Mouse (Mus musculus): ENCODE data around the gene Catsperg1. TPM values are rescaled to one million over a fixed set of nuclear protein-coding genes. Genes with fewer than 3 reads are reported as not detected.
"Not testable (repeated sequence)": the region's sequence is repeated elsewhere in the genome, so short reads cannot be mapped to it uniquely, and the experiment has no call there.

Catsperg1 gene
- polyA plus RNA-seq, 1 experiment from 2014 or later = 0.19 TPM

DNA sequence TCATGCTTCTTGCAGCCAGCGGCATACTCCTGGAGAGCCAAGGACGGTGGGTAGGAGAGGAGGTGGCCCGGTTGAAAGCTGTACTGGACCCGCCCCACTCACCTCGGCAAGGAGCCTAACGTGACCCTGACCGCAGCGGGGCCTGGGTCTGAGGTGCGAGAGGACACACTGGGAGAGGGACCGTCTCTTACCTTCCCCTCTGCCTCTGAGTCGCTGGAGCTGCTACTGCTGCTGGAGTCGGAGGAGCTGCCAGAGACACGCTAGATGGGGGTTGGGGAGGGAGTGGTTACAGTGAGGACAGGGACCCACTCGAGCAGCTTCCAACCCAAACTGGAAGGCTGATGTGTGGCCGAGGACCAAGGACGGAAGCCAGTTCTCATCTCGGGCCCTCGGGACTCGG is 33.9 kb upstream of the Catsperg1 start:
- WGBS = 14% methylated on average over 18 of the region's 19 CpGs
- Histone ChIP-seq H3K9me3 (ENCODE audit: control insufficient read depth, low read length) (no peaks in the 10 kb centered on the region), H3K9ac (ENCODE audit: low read depth, low read length) (peak overlapping the region; percentile 14; the same call in 1 of the 2 replicates), H3K4me2 (ENCODE audit: low read depth, low read length) (peak overlapping the region; percentile 50), H3K36me3 (ENCODE audit: control insufficient read depth, insufficient read depth, low read length) (peaks cover 30% of the 10 kb centered on the region), H3K4me1 (ENCODE audit: control insufficient read depth, insufficient read depth, low read length) (no peaks in the 10 kb centered on the region), H3K27me3 (replicated peaks; ENCODE audit: control insufficient read depth, insufficient read depth, low read length) (peaks cover 6% of the 10 kb centered on the region; the same call in 1 of the 2 replicates), H3K4me3 (ENCODE audit: low read depth, low read length) (peak overlapping the region; percentile 21), H3K27ac (replicated peaks; ENCODE audit: low read depth, low read length) (no peak overlapping the region)
- DNase-seq (ENCODE audit: low spot score) (no peak), ATAC-seq (ENCODE audit: low read depth) (no peak)

DNA sequence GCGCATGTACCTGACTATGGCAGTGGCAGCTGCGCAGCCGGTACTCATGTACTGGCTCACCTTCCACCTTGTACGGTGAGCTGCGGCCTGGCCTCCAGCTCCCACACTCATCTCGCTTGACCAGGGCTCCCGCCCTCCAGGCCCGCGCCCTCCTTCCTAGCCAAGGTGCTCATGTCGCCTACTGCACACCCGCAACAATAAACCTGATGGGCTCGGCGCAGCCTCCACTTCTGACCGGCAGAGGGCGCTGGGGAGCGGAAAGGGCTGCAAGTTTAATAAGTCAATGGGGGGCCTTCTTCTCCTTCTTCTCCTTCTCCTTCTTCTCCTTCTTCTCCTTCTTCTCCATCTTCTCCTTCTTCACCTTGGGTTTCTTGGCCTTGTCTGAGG is 33.5 kb upstream of the Catsperg1 start:
- Histone ChIP-seq H3K9me3 (ENCODE audit: control insufficient read depth, low read length) (no peaks in the 10 kb centered on the region), H3K4me3 (ENCODE audit: low read depth, low read length) (peak overlapping the region; percentile 21; the same call in 1 of the 2 replicates), H3K4me2 (ENCODE audit: low read depth, low read length) (peak overlapping the region; percentile 50), H3K27me3 (replicated peaks; ENCODE audit: control insufficient read depth, insufficient read depth, low read length) (peaks cover 6% of the 10 kb centered on the region; the same call in 1 of the 2 replicates), H3K27ac (replicated peaks; ENCODE audit: low read depth, low read length) (no peak overlapping the region), H3K4me1 (ENCODE audit: control insufficient read depth, insufficient read depth, low read length) (no peaks in the 10 kb centered on the region), H3K9ac (ENCODE audit: low read depth, low read length) (no peak overlapping the region), H3K36me3 (ENCODE audit: control insufficient read depth, insufficient read depth, low read length) (peaks cover 30% of the 10 kb centered on the region)
- WGBS = 22% methylated on average over 14 of the region's 16 CpGs
- ATAC-seq (ENCODE audit: low read depth) (no peak; the same call in 1 of the 2 replicates), DNase-seq (ENCODE audit: low spot score) (peak; percentile 44)

DNA sequence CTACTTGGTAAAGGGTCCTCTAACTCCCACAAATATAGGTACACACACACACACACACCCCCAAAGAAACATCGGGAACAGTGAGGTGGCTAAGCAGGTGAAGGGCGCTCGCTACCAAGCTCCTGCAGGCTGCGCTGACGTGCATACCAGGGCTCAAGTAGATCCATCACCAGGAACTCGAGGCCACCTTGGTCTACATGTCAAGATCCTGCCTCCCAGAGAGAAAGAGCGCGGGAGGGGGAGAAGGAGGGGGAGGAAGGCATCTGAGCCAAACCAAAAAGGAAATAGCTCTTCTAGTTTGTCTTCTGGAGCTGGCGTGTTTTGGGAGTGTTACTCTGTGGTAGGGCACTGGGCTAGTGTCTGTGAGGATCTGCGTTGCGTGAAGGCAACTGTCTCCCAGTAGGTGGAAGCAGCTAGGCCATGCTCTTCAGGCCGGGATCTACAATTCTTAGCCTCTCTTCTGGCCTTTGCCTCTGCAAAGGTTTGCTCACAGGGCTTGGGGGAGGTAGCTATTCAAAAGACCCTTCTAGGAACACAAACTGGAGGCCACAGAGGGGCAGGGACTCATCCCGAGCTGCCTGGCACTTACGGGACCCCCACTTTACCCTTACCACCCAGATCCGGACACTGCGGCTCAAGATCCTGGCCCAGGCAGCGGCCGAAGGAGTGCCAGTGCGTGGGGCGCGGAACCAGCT is 32.9 kb upstream of the Catsperg1 start:
- DNase-seq (ENCODE audit: low spot score) = no peak
- Histone ChIP-seq H3K4me3 (ENCODE audit: low read depth, low read length) (no peak overlapping the region), H3K27ac (replicated peaks; ENCODE audit: low read depth, low read length) (no peak overlapping the region), H3K27me3 (replicated peaks; ENCODE audit: control insufficient read depth, insufficient read depth, low read length) (peaks cover 6% of the 10 kb centered on the region; the same call in 1 of the 2 replicates), H3K4me2 (ENCODE audit: low read depth, low read length) (0 out of 2 replicates have a peak overlapping the region, but pooled peaks have one; percentile 3), H3K4me1 (ENCODE audit: control insufficient read depth, insufficient read depth, low read length) (no peaks in the 10 kb centered on the region), H3K9ac (ENCODE audit: low read depth, low read length) (no peak overlapping the region), H3K9me3 (ENCODE audit: control insufficient read depth, low read length) (no peaks in the 10 kb centered on the region), H3K36me3 (ENCODE audit: control insufficient read depth, insufficient read depth, low read length) (peaks cover 30% of the 10 kb centered on the region)
- ATAC-seq (ENCODE audit: low read depth) = no peak
- 83% methylated on average over 21 of the region's 21 CpGs for WGBS

DNA sequence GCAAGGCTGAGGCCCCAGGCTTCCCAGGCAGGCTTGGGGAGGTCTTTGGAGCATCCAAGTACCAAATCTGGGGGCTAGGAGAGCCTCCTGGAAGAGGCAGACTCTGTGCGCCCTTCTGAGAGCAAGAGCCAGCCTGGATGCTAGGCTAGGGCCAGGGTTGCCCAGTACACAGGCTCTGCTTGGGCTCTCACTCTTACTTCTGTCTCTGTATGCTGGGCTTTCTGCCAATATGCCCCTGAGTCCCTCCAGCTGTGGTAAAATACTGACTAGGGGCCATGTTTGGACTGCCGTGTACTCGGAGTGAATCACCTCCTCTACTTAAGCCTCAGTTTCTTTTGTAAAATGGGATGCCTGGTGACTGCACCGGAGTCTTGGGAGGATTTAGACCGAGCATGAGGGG is 32.2 kb upstream of the Catsperg1 start:
- H3K36me3 ChIP-seq (ENCODE audit: control insufficient read depth, insufficient read depth, low read length) = peaks cover 30% of the 10 kb centered on the region
- H3K27me3 ChIP-seq (replicated peaks; ENCODE audit: control insufficient read depth, insufficient read depth, low read length) = peaks cover 6% of the 10 kb centered on the region; the same call in 1 of the 2 replicates
- H3K4me3 ChIP-seq (ENCODE audit: low read depth, low read length) = no peak overlapping the region
- WGBS = 78% methylated on average over 5 of the region's 5 CpGs
- ATAC-seq (ENCODE audit: low read depth) (no peak), DNase-seq (ENCODE audit: low spot score) (no peak)
- no peaks in the 10 kb centered on the region for H3K4me1 ChIP-seq (ENCODE audit: control insufficient read depth, insufficient read depth, low read length)
- H3K9me3 ChIP-seq (ENCODE audit: control insufficient read depth, low read length) = no peaks in the 10 kb centered on the region
- H3K4me2 ChIP-seq (ENCODE audit: low read depth, low read length) = no peak overlapping the region
- no peak overlapping the region for H3K27ac ChIP-seq (replicated peaks; ENCODE audit: low read depth, low read length)
- H3K9ac ChIP-seq (ENCODE audit: low read depth, low read length) = no peak overlapping the region

DNA sequence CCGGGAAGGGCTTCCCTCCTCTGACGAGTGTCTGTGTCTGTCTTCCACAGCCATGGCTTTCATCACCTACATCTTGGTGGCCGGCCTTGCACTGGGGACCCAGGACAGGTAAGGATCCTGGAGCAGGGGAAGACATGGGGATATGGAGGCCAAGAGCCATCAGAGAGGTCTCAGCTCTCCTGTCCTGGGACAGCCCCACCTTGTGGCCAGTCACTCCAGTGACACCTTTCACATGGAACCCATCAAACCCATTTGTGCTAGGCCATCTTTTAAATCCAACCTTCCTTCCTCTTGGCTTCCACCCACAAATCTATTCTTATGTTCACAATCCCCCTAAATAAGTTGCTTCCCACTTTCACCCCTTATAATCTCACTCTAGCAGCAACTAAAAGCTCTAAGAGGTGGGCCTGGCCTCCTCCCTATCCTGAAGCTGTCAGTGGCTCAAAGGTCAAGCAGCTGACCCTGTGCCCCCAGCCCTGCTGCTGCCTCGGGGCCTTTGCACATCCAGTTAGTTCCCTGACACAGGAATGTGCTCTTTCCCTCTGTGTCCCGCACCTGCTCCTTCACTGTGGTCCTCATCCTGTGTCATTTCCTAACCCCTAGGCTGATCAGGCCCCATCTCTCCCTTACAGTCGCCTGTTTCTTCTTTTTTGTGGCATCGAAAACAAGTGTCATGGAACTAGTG is 31.0 kb upstream of the Catsperg1 start:
- Histone ChIP-seq H3K27me3 (replicated peaks; ENCODE audit: control insufficient read depth, insufficient read depth, low read length) (peaks cover 6% of the 10 kb centered on the region; the same call in 1 of the 2 replicates), H3K9ac (ENCODE audit: low read depth, low read length) (no peak overlapping the region), H3K27ac (replicated peaks; ENCODE audit: low read depth, low read length) (no peak overlapping the region), H3K4me1 (ENCODE audit: control insufficient read depth, insufficient read depth, low read length) (no peaks in the 10 kb centered on the region), H3K4me3 (ENCODE audit: low read depth, low read length) (no peak overlapping the region), H3K9me3 (ENCODE audit: control insufficient read depth, low read length) (no peaks in the 10 kb centered on the region), H3K4me2 (ENCODE audit: low read depth, low read length) (no peak overlapping the region), H3K36me3 (ENCODE audit: control insufficient read depth, insufficient read depth, low read length) (peaks cover 30% of the 10 kb centered on the region)
- 70% methylated on average over 7 of the region's 7 CpGs for WGBS
- ATAC-seq (ENCODE audit: low read depth) (no peak), DNase-seq (ENCODE audit: low spot score) (no peak)

DNA sequence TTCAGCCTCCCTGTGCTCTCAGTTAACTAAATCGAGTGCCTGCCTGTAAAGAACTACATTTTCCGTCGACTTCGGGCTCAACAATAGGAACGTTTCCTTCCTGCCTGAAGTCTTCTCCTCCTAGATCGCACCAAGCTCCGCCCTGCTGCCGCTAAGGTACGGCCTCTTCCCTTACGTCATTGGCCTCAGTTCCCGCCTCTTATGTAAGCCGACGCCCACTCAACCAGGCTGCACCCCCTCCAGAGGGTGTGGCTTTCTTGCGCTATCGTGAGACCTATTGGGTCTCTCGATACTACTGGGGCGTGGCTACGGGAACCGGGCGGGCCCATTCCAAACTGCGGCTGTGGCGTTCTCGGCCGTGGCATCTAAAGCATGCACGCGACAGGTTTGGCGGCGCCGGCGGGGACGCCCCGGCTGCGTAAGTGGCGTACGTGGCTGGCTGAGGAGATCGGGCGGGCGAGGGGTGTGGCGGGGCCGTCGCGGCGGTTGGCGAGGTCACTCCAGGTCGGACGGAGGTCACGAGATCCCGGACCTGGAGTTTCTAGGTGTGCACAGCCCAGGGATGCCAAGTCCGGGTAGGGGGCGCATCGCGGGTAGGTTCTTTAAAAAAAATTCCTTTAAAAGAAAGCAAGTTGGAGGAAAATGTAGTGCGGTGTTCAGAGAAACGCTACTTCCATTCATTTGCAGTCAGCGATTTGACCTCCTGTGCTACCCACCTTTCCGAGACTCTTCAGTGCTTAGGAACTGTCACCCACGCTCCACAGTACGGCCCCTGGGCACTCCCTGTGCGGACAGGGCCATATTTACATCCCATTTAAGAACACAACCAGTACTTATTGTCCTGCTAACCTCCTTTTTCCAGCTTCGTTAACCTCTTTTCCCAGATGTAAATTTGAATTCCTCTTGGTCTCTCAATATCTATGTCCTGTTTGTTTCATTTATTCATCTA is 24.5 kb upstream of the Catsperg1 start, which contains the start of gene Yif1b:
Gene Yif1b, plus strand, starts transcription at position 311 of the 949 bp plus-strand sequence.
- DNase-seq (ENCODE audit: low spot score) (peak; percentile 100), ATAC-seq (ENCODE audit: low read depth) (peak; percentile 97)
- Histone ChIP-seq H3K27me3 (replicated peaks; ENCODE audit: control insufficient read depth, insufficient read depth, low read length) (no peaks in the 10 kb centered on the region), H3K4me2 (ENCODE audit: low read depth, low read length) (peak within 1 kb of the TSS; percentile 87), H3K4me1 (ENCODE audit: control insufficient read depth, insufficient read depth, low read length) (no peaks in the 10 kb centered on the region), H3K9me3 (ENCODE audit: control insufficient read depth, low read length) (no peaks in the 10 kb centered on the region), H3K36me3 (ENCODE audit: control insufficient read depth, insufficient read depth, low read length) (no peaks in the 10 kb centered on the region), H3K4me3 (ENCODE audit: low read depth, low read length) (peak within 1 kb of the TSS; percentile 77), H3K9ac (ENCODE audit: low read depth, low read length) (peak within 1 kb of the TSS; percentile 79), H3K27ac (replicated peaks; ENCODE audit: low read depth, low read length) (peak within 1 kb of the TSS; percentile 91)
- WGBS = under 1% methylated on average over 60 of the region's 60 CpGs

DNA sequence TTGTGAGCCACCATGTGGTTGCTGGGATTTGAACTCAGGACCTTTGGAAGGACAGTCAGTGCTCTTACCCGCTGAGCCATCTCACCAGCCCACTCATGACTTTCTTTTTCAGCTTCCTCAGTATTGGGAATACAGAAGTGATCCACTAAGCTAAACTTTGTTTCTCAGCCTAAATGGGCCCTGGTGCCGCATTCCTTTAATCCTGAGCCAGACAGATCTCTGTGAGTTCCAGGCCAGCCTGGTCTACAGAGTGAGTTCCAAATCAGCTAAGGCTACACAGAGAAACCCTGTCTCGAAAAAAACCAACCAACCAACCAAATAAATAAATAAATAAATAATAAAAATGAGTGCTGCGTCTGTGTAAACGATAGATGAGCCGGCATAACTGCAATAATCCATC is 23.8 kb upstream of the Catsperg1 start:
- not testable (repeated sequence) for ATAC-seq (ENCODE audit: low read depth); H3K27me3 ChIP-seq (replicated peaks; ENCODE audit: control insufficient read depth, insufficient read depth, low read length); H3K36me3 ChIP-seq (ENCODE audit: control insufficient read depth, insufficient read depth, low read length); DNase-seq (ENCODE audit: low spot score); H3K9me3 ChIP-seq (ENCODE audit: control insufficient read depth, low read length); H3K4me1 ChIP-seq (ENCODE audit: control insufficient read depth, insufficient read depth, low read length)
- Histone ChIP-seq H3K27ac (replicated peaks; ENCODE audit: low read depth, low read length) (peak overlapping the region; percentile 91), H3K4me2 (ENCODE audit: low read depth, low read length) (peak overlapping the region; percentile 55), H3K4me3 (ENCODE audit: low read depth, low read length) (peak overlapping the region; percentile 77), H3K9ac (ENCODE audit: low read depth, low read length) (peak overlapping the region; percentile 62)
- 26% methylated on average over 6 of the region's 6 CpGs for WGBS

DNA sequence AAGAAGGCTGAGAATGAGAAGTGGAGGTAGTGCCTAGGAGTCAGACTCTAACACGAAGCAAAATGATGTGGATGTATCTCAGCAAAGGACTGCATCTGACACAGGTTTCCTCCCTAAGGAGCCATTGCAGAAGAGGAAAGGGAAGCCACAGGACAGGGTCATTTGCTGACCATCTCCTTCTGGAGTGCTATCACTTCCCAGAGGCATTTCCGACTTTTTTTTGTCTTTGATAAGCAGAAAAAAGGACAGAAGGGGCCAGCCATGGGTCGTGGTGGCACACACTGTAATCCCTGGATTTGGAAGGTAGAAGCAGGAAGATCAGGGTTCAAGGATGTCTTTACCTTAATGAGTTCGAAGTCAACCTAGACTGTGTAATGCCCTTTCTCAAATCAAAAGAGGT is 22.8 kb upstream of the Catsperg1 start:
- H3K36me3 ChIP-seq (ENCODE audit: control insufficient read depth, insufficient read depth, low read length) = no peaks in the 10 kb centered on the region
- DNase-seq (ENCODE audit: low spot score) = no peak
- H3K9ac ChIP-seq (ENCODE audit: low read depth, low read length) = no peak overlapping the region
- H3K4me3 ChIP-seq (ENCODE audit: low read depth, low read length) = no peak overlapping the region
- no peak for ATAC-seq (ENCODE audit: low read depth)
- WGBS = 85% methylated on average over 4 of the region's 4 CpGs
- H3K9me3 ChIP-seq (ENCODE audit: control insufficient read depth, low read length) = no peaks in the 10 kb centered on the region
- no peak overlapping the region for H3K27ac ChIP-seq (replicated peaks; ENCODE audit: low read depth, low read length)
- no peak overlapping the region for H3K4me2 ChIP-seq (ENCODE audit: low read depth, low read length)
- H3K27me3 ChIP-seq (replicated peaks; ENCODE audit: control insufficient read depth, insufficient read depth, low read length) = peaks cover 9% of the 10 kb centered on the region
- no peaks in the 10 kb centered on the region for H3K4me1 ChIP-seq (ENCODE audit: control insufficient read depth, insufficient read depth, low read length)
